Mouse (Mus musculus) frontal cortex, postnatal 10 days (tissue): ENCODE data around the gene Dusp12.

Experiments used
- DNase-seq, 2 experiments: peaks; one replicate each; pipeline ENCODE4 v3.0.0; 2022; ENCODE audit warnings: low spot score in 2 of 2, mixed read lengths in 1 of 2

Gene Dusp12

DNA sequence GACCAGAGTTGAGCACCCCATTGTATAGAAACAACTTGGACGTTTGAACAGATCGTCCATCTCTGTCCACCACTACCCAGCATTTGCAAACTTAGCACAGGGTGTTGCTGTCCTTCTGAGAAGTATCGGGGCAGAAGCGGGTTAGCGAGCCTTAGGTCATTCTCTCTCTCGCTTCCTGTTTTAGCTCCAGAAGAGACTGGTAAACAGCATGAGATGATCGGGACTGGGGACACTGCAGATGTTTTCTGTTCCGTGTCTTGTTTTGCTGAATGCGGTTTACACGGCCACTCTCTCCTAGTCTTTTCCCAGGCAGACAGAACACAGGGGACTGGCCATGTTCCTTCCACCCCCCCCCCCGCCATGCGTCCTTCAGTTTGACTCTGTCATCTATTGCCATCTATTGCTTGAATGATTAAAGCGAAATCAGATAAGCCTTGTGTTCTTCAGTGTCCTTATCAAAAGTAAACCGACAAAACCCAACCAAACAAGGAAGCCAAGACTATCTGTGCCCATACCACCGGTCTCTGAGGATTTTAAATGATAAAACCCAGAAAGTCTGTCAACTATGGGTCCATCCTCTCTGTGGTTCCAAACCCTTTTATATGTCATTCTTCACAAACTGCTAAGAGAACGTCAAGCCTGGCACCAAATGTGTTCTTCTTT lies 13.2 kb upstream of the Dusp12 start:
- no peak for DNase-seq

- DNase-seq = no peak
Observed at GRCm38 (mm10) chr1:170896651-170897281, 11.4 kb upstream of the Dusp12 start.

DNA sequence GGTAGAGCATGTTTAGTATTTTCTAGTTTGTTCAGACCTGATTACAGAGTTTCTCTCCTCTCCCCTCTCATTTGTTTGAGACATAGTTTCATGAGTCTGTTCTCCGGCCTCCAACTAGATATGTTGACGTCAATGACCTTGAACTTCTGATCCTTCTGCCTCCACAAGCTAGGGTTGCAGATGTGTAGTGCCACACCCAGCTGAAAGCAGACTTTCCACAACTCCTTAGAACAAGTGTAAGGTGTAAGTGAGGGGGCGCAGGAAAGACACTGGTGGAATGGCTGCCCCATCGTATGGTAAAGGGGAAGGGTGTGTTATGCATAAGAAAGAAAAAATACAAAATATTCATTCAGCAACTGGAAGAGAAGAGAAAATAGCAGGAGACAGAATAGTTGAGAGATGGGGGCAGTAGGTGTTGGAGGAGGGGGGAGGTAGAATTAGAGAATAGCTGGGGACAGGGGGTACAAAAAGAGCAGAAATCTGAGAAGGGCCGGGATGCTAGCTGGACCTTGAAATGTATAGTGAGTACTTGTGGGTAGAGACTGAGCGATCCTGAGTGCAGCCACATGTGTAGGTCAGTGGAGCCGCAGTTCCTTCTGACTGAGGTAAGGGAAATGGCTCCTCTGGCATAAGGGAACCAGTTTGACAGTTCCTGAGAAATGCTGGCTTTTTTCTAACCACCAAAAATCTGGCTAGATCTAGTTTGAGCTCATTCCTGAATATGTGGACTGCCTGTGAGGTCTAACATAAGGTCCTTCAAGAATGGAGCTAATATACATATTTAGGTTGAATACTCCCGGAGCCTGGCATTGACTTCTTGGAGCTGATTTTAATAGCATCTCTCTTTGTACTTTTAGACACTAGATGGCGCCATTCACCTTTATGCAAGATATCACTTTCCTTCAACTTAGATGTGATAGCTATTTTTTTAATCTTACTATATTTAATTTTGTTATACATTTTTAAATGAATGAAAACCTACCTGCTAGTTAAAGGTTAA lies 9.6 kb upstream of the Dusp12 start:
- DNase-seq = no peak

GRCm38 (mm10) chr1:170892279-170892678 lies 6.9 kb upstream of the Dusp12 start:
- DNase-seq = no peak

DNA sequence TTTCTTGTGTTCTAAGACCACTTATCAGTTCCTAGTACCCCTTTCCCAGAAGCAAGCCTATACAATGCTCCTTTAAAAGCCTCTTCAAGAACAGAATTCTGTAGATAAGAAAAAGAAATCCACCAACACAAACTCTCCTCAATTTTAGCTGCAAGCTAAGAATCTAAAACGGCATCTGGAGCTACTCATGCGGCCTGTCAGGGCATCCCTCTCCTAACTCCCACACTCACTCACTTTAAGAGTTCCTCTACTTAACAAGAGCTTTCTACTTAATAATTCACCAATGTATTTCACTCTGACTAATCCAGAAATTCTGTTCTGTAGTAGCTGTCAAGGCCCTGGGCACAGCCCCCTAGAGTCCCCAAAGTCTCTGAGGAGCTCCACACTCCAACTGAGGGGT lies 6.3 kb upstream of the Dusp12 start:
- no peak for DNase-seq

- DNase-seq = no peak
Observed at GRCm38 (mm10) chr1:170889310-170889709, 4.0 kb upstream of the Dusp12 start.

GRCm38 (mm10) chr1:170886044-170886458 lies 711 bp upstream of the Dusp12 start:
- DNase-seq = no peak

- DNase-seq = no peak
Observed at GRCm38 (mm10) chr1:170884390-170884789, 950 bp downstream of the Dusp12 start.

DNA sequence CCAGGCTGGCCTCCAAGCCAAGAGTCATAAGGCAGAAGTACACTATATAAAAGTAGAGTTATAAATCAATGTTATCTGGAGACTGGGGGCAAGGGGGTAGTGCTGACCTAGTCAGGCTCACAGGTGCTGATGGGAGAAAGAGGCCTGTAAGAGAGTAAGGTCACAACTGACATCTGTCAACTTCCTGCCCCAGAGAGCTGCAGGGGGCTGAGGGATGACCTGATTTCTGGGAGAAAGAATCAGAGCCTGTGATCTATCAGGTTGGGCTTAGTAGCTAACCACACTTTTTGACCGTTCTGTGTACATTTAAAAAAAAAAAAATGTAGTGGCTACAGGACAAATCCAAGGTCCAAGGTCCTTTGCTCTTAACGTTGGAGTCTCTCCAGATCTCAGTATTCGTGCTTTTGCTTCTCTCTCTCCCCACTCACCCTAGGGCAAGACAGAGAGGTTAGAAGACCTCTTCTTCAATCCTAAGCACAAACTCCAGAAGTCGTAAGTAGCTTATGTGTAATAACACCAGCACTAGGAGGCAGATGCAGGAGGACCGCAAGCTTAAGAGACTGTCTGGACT lies 2.3 kb downstream of the Dusp12 start:
- no peak for DNase-seq

GRCm38 (mm10) chr1:170876906-170877305 lies 8.4 kb downstream of the Dusp12 start:
- DNase-seq = no peak

DNA sequence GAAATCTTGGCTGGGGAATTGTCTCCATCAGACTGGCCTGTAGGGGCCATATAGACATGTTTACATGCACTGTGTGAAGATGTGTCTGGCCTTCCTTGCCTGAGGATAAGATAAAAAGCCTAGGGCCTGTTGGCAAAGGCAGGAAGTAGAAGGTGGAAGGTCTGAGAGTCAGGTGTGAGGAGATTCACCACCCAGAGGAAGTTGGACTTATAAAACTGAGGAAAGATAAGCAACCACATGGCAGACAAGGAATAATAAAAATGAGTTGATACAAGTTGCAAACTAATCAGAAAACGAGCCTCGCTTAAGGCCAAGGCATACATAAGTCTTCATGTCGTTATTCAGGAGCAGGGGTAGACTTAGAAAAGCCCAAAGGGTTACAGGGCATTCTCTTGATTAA lies 9.7 kb downstream of the Dusp12 start:
- no peak for DNase-seq

- DNase-seq = no peak
Observed at GRCm38 (mm10) chr1:170871961-170872360, 13.4 kb downstream of the Dusp12 start.

DNA sequence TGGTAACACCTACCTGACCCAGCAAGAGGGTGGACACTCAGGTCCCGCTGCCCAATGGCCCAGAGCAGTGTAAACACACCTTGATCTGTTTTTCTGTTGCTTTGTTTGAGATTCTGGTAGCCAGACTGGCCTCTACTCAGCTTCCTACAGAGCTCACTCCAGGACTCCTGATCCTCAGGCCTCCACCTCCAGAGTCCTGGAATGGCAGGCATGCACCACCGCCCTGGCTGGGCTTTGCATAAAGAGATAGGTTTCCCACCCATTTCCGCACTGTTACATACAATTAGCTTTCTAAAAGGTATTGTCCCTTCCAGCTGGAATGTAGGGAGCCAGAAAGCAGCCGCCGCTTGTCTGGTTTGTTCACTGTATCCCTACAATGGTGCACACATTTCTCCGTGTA lies 13.9 kb downstream of the Dusp12 start:
- no peak for DNase-seq

- DNase-seq = no peak
Observed at GRCm38 (mm10) chr1:170868905-170869283, 16.4 kb downstream of the Dusp12 start.

DNA sequence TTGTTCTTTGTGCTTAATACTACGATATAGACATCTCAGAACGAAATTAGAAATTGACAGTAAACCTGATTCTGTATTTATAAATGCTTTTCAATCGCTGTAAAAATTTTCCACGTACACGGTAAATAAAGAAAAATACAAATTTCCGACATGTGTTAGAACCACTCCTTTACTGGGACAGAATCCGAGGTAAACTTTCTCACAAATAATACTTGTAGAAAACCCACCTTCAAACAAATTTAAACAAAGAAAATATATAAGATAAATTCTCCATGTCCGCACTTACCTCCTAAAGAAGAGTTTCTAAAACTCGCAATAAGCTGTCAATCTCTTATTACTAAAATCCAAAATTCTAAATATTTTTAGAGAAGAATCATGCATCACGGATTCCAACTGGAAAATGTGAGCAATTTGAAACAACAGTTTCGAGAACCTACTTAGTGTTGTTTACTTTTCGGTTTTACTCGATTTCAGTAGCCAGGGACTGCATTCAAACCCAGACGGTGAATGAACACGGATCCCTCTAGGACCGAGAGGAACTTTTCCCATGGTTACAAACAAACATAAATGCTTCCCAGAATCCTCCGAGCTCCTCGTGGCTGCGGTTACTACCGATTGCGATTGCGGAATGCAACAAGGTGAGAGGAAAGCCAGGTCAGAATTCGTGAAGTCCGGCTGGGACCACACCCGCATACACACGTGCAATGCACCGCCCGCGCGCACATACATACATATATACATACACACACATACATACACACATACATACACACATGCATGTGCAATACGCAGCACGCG lies 17.0 kb downstream of the Dusp12 start:
- peak; percentile 58 to 63 for DNase-seq

GRCm38 (mm10) chr1:170867691-170868105 lies 17.6 kb downstream of the Dusp12 start, which contains the start of gene Atf6:
TSS of gene Atf6 (minus strand) at chr1:170867771.
- DNase-seq = peak; percentile 92 to 94

- DNase-seq = no peak
Observed at GRCm38 (mm10) chr1:170866992-170867690, 18.2 kb downstream of the Dusp12 start.

DNA sequence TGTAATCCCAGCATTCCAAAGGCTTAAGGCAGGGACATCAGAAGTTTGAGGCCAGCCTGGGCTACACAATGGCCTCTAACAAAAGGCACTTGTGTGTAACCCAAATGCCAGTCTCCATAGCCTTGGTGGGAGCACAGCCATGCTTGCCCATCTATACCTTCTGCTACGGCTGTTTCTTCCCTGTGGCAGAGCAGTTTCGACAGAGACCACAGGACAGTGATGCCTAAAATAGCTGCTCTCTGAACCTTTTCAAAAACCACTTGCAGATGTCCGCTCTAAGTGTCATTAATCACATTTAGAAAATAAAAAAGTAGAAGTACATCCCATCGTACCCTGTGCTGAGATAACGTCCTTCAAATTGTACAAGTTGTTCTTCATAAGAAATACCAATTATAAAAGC lies 19.9 kb downstream of the Dusp12 start:
- DNase-seq = no peak

DNA sequence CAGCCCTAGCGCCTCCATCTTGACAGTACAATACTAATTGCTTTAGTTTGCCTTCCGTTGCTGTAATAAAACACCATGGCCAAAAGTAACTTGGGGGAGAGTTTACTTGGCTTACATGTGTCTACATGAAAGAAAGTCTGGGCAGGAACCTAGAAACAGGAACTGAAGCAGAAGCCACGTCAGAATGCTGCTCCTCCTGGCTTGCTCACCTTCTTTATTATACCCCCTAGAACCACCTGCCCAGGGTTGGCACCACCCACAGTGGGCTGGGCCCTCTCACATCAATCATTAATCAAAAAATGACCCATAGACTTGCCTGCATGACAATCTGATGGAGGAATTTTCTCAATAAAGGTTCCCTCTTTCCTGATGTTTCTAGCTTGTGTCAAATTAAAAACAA lies 20.6 kb downstream of the Dusp12 start:
- no peak for DNase-seq

GRCm38 (mm10) chr1:170864234-170864633 lies 21.1 kb downstream of the Dusp12 start:
- no peak for DNase-seq

- DNase-seq = no peak
Observed at GRCm38 (mm10) chr1:170863033-170863432, 22.3 kb downstream of the Dusp12 start.
